Mouse (Mus musculus): Measurements from ENCODE around the gene Fbxw21.

The Fbxw21 gene

DNA sequence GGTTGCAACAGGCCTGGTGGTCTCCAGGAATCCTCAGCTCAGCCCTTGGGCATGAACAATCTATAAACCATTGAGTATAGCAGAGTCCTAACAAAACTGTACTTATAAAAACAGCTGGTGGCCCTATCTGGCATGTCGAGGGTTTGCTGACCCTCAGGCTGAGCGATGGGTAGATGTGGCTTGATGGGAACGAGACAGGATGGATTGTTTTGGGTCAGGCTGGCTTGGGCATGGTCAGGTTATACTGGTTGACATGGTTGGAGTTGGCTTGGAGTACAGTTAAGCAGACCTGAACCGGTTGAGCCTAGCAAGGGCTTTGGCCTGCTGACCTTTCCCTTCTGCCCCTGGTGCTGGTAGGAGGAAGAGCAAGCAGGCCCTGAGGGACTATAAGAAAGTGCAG is 50.7 kb downstream of the Fbxw21 start:
- no peak for DNase-seq (ENCODE audit: low read depth, low spot score)

- no peak for DNase-seq (ENCODE audit: low read depth, low spot score)
Measured at GRCm38 (mm10) chr9:109110240-109110639, 51.6 kb downstream of the Fbxw21 start.

DNA sequence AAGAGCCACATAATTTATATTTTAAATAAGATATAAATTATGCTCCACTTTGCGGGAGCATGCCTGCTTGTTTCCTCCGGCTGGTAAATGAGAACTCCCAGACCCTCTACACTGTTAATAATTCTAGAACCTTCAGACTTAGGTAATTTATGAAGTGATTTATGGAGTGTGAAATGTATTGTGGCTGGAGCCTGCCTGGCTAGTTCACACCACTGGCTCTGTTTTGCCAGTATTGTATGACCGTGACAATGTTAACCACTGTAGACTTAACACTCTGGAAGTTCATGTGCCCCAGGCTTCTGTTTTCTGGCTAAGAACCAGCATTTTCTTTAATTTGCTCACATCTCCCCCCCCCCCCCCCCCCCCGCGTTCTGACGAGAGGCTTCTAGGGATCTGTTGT is 54.5 kb downstream of the Fbxw21 start:
- DNase-seq (ENCODE audit: low read depth, low spot score) = no peak

- DNase-seq (ENCODE audit: low read depth, low spot score) = no peak
Measured at GRCm38 (mm10) chr9:109105648-109106047, 56.2 kb downstream of the Fbxw21 start.

- DNase-seq (ENCODE audit: low read depth, low spot score) = no peak
Measured at GRCm38 (mm10) chr9:109105011-109105410, 56.8 kb downstream of the Fbxw21 start.

DNA sequence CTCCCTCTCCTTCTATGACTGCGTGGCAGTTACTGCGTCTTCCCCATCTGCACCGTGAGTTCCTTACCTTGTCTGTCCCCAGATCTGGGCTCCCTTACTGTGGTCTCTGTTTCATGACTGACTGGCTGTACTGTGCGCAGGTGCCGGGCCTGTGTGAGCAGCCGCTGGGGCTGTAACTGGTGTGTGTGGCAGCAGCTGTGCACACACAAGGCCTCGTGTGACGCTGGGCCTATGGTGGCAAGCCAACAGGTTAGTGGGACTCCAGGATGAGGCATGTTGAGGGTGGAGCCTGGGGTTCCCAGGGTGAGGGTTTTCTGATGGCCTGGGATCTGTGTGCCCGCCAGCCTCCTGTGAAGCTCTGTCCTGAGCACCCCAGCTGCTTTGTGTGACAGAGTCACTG is 57.8 kb downstream of the Fbxw21 start:
- no peak for DNase-seq (ENCODE audit: low read depth, low spot score)

- no peak for DNase-seq (ENCODE audit: low read depth, low spot score)
Measured at GRCm38 (mm10) chr9:109103250-109103649, 58.6 kb downstream of the Fbxw21 start.

DNA sequence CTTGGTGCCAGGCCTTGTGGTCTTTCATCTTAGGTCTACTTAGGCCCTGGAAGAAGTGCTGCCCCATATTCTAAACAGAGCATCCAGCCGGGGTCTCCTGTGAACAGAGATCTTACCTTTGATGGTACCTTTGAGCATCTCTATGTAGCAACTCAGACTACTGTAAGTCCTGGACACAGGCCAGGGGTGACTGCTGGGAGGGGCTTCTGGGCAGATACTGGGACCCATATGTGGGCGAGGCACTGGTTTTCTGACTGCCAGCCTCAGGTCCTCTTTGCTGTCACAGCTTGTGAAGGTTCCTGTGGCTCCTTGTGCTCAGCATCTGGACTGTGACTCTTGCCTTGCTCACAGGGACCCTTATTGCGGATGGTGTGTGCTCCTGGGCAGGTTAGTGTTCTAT is 59.3 kb downstream of the Fbxw21 start:
- no peak for DNase-seq (ENCODE audit: low read depth, low spot score)

DNA sequence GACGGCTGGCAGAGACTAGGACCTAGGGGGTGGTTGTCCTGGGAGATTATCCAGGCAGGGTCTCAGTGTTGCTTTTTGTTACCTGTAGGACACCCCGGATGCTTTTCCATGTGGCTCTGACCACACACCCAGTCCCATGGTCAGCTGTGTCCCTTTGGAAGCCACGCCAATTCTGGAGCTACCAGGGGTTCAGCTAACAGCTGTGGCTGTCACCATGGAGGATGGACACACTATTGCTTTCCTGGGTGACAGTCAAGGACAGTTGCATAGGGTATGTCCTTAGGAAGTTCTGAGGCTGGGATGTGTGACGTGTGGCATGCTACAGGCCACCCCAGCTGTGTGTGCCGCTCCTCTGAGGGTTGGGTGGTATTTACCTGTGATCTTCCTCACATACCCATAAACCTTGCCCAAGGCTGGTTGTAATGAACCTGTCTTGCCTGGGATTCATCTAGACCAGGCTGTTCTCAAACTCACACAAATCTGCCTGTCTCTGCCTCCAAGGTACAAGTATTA is 59.9 kb downstream of the Fbxw21 start:
- DNase-seq (ENCODE audit: low read depth, low spot score) = no peak

GRCm38 (mm10) chr9:109100307-109100928 is 61.4 kb downstream of the Fbxw21 start:
- no peak for DNase-seq (ENCODE audit: low read depth, low spot score)

GRCm38 (mm10) chr9:109098969-109099368 is 62.9 kb downstream of the Fbxw21 start:
- no peak for DNase-seq (ENCODE audit: low read depth, low spot score)

DNA sequence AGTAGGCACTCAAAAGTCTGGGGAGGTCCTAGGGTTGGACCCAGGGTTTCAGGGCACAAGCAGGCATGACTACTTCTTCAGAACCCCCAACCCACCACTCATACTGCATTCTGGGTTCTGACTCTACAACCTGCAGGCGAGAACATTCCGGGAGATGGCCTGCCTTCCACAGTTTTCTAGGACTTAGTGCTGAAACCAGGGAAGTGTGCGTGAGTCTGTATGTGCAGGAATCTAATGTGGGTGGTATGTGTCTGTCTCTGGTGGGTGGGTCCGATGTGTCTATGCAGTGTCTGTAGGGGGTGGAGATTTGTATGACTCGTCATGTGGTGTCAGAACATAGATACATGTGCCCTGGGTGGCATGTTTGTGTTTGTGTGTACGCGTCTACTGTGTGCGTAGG is 63.5 kb downstream of the Fbxw21 start:
- no peak for DNase-seq (ENCODE audit: low read depth, low spot score)

- no peak for DNase-seq (ENCODE audit: low read depth, low spot score)
Measured at GRCm38 (mm10) chr9:109097831-109098230, 64.0 kb downstream of the Fbxw21 start.

- DNase-seq (ENCODE audit: low read depth, low spot score) = no peak
Measured at GRCm38 (mm10) chr9:109097291-109097690, 64.5 kb downstream of the Fbxw21 start.

DNA sequence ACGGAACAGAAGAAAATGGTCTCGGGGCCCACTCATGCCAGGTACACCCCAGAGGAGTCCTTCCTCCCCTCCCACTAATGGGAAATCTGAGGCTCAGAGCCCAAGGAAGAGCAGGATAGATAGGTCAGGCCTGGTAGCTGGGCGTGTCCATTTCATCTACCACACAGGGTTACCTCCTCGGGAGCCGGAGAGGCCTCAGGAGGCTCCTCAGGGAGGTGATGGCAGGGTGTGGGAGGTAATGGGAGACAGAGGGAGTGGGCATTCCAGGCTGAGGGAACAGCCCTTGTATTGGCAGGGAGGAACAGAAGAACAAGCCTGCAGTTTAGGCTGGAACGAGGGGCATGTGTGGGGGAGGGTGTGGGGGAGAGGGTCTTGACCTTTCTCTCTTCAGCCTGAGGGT is 65.0 kb downstream of the Fbxw21 start:
- DNase-seq (ENCODE audit: low read depth, low spot score) = no peak

- no peak for DNase-seq (ENCODE audit: low read depth, low spot score)
Measured at GRCm38 (mm10) chr9:109096251-109096661, 65.6 kb downstream of the Fbxw21 start.

- DNase-seq (ENCODE audit: low read depth, low spot score) = peak; percentile 76
Measured at GRCm38 (mm10) chr9:109095137-109095982, 66.5 kb downstream of the Fbxw21 start, which contains the start of gene Plxnb1. Gene Plxnb1, plus strand, starts transcription at chr9:109095389.

DNA sequence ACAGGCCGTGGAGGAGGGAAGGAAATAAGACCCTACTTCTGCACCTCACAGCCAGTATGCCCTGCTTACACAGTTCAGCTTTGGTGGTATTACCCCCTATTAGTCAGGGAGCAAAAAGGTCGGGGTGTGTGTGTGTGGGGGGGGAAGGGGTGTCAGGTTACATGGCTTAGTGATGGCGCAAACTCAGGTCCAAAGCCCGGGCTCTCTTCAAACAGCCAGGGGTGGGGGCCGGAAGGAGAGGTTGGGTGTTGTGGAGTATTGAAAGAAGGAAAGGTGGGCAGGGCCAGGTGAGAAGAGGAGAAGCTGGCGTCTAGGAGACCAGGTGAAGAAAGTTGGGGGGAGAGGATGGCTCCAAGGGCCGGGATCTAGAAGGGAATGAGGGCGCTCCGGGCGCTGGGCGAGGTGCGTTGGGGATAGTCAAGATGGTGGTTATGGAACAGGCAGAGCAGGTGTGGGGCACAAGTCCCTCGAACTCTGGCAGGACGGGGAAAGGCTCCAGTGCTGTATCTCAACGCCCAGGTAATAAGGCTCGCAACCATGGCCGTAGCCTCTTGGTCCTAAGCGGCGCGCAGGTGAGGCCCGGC is 67.2 kb downstream of the Fbxw21 start:
- DNase-seq (ENCODE audit: low read depth, low spot score) = no peak

GRCm38 (mm10) chr9:109093786-109094552 is 67.9 kb downstream of the Fbxw21 start:
- no peak for DNase-seq (ENCODE audit: low read depth, low spot score)

DNA sequence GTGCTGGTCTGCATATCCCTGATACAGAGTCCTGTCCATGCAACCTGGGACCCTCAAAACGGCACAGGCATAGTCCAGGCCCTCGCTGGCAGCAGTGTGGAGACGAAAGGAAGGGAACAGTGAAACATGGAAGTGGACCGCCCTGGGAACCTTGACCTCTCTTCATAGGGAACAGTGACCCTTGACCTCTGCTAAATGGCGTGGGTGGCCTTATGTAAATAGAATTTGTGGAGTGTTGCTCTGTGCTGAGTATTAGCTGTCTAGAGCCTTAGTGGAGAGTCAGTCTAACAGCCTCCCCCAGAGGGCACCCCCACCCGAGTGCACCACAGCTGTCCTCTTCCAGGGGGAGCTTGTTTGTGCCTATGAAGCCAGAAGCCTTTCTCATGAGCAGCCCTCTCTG is 69.0 kb downstream of the Fbxw21 start:
- no peak for DNase-seq (ENCODE audit: low read depth, low spot score)

DNA sequence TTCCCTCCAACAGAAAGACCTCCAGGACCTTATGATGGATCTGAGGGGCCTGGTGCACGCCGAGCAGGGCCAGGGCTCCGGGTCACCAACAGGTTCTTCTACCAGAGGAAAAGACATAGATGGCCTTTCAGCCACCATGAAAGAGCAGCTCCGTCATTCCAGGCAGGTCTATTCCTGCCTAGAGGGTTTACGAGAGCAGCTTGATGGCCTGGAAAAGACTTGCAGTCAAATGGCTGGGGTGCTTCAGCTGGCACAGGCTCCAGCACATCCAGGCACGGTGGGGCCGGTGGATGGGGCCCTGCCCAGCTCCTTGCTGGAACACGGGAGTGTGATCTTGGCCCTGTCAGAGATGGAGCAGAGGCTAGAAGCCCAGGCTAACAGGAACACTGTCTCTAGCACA is 70.0 kb downstream of the Fbxw21 start:
- no peak for DNase-seq (ENCODE audit: low read depth, low spot score)

GRCm38 (mm10) chr9:109090446-109090845 is 71.4 kb downstream of the Fbxw21 start:
- DNase-seq (ENCODE audit: low read depth, low spot score) = no peak

Measured in brain, embryonic 18.5 days (tissue).